Mouse (Mus musculus): ENCODE measurements around the gene Gpr137b. TPM values are rescaled to one million over a fixed set of nuclear protein-coding genes. Genes with fewer than 3 reads are reported as not detected.
"Not testable (repeated sequence)": the region's sequence is repeated elsewhere in the genome, so short reads cannot be mapped to it uniquely, and the experiment has no call there.

The Gpr137b gene
- polyA plus RNA-seq, 1 experiment from 2014 or later, result 14.5 TPM

DNA sequence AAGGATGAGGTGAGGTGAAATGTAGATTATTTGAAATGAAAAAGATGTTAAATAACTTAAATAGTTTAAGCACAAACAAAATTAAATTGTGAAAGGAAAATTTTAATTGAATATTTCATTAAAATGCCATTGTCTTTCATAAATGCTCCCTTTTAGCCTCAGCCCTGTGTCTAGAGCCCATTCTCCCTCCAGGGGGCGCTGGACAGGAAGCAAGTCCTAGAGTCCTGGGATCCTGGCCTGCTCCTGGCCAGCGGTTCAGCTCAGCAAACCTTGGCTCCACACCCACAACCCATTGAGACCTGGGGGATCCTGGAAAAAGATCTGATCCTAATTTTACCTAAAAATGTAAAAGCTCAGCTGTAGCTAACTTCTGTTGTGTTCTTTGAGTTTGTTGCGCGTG lies 44.5 kb downstream of the Gpr137b start:
- DNase-seq, result peak; percentile 55

DNA sequence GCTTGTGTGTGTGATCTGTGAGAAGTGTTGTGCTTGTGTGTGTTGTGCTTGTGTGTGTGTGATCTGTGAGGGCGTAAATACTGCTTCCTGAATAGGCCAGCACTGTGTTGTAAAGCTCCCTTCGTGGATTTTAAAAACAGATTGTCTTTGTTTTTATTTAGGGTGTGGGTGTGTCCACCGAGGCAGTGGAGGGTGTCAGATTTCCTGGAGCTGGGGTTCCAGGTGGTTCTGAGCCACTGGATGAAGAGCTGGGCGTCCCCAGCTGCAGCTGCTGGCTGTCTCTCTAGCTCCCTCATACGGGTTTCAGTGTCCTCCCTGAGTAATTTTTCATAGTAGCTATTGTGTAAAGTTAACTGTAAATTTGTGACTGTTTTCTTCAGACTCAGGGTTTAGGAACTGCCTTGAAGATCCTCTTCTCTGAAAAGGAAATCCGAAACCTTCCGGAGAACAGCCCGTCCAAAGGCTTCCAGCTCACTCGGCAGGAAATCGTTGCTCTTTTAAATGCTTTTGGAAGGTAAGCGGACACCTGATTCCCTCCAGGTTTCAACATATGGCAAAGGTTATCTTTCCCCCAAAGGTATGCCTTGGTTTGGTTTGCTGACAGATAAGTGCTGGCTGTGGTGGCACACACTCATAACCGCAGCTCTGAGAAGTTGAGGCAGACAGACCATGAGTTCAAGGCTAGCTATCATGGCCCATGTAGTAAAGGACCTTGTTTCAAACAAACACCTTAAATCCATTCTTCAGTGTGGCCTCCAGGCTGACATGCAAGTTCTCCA lies 46.0 kb downstream of the Gpr137b start:
- not testable (repeated sequence) for DNase-seq; H3K4me2 ChIP-seq; H3K9me3 ChIP-seq (ENCODE audit: low read depth, low read length); H3K4me3 ChIP-seq (ENCODE audit: low read depth, low read length); H3K27me3 ChIP-seq (ENCODE audit: insufficient read depth, low read length); ATAC-seq (ENCODE audit: insufficient read depth); H3K4me1 ChIP-seq (ENCODE audit: insufficient read depth); H3K27ac ChIP-seq (ENCODE audit: low read depth); H3K36me3 ChIP-seq (ENCODE audit: insufficient read depth); H3K9ac ChIP-seq
- WGBS, result 21% methylated on average over 12 of the region's 12 CpGs

More for the DNA sequence above, 44.5 kb downstream of the Gpr137b start:
- no peak for ATAC-seq (ENCODE audit: insufficient read depth)
- Histone ChIP-seq H3K4me1 (ENCODE audit: insufficient read depth) (no peaks in the 10 kb centered on the region), H3K27ac (ENCODE audit: low read depth) (no peak overlapping the region), H3K36me3 (ENCODE audit: insufficient read depth) (no peaks in the 10 kb centered on the region), H3K27me3 (ENCODE audit: insufficient read depth, low read length) (no peaks in the 10 kb centered on the region), H3K9me3 (ENCODE audit: low read depth, low read length) (no peaks in the 10 kb centered on the region), H3K4me3 (ENCODE audit: low read depth, low read length) (no peak overlapping the region), H3K9ac (no peak overlapping the region), H3K4me2 (no peak overlapping the region)
- WGBS, result 62% methylated on average over 4 of the region's 4 CpGs
- TF ChIP-seq CTCF (IDR thresholded peaks at IDR 0.05; ENCODE audit: low read depth), result peak; percentile 47

DNA sequence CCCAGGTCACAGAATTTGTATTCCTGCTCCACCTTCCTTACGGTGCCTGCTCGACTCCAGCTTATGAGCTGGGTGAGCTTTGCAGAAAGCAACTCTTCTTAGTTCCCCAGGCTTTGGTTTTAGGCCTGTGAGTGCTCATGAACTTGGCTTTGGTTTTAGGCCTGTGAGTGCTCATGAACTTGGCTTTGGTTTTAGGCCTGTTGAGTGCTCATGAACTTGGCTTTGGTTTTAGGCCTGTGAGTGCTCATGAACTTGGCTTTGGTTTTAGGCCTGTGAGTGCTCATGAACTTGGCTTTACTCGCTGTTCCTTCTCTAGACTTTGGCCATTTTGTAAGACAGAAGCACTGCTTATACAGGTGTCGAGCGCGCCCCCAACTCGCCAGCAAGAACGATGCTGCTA lies 56.5 kb downstream of the Gpr137b start:
- not testable (repeated sequence) for H3K9me3 ChIP-seq (ENCODE audit: low read depth, low read length); DNase-seq; H3K4me3 ChIP-seq (ENCODE audit: low read depth, low read length); H3K27ac ChIP-seq (ENCODE audit: low read depth); H3K27me3 ChIP-seq (ENCODE audit: insufficient read depth, low read length); ATAC-seq (ENCODE audit: insufficient read depth); H3K4me2 ChIP-seq; H3K4me1 ChIP-seq (ENCODE audit: insufficient read depth); H3K36me3 ChIP-seq (ENCODE audit: insufficient read depth); H3K9ac ChIP-seq
- WGBS, result 92% methylated on average over 7 of the region's 8 CpGs

DNA sequence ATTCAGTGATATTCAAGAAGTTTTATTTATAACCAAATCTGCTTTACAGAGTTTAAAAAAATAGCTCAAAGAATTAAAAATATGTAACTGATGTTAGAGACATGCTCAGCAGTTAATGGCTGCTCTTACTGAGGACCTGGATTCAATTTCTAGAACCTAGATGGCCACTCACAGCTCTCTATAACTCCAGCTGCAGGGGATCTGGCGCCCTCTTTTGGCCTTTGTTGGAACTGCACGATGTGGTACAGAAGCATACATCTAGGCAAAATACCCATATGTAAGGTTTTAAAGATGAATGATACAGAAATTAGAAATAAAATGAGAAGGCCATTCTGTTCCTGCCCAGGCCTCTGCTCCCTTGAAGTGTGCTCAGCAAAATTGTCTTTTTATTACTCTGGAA lies 64.9 kb downstream of the Gpr137b start:
- peak; percentile 73 for TF ChIP-seq CTCF (IDR thresholded peaks at IDR 0.05; ENCODE audit: low read depth)
- Histone ChIP-seq H3K36me3 (ENCODE audit: insufficient read depth) (no peaks in the 10 kb centered on the region), H3K27me3 (ENCODE audit: insufficient read depth, low read length) (no peaks in the 10 kb centered on the region), H3K9me3 (ENCODE audit: low read depth, low read length) (no peaks in the 10 kb centered on the region), H3K4me3 (ENCODE audit: low read depth, low read length) (no peak overlapping the region), H3K27ac (ENCODE audit: low read depth) (no peak overlapping the region), H3K4me1 (ENCODE audit: insufficient read depth) (no peaks in the 10 kb centered on the region), H3K4me2 (no peak overlapping the region), H3K9ac (no peak overlapping the region)
- peak; percentile 80 for DNase-seq
- no peak for ATAC-seq (ENCODE audit: insufficient read depth)
- WGBS, result 2% methylated on average over 2 of the region's 2 CpGs

Other genes with a start within 250 kb of the Gpr137b start
- gene Prl2c5, start 211.3 kb downstream of the Gpr137b start, polyA plus RNA-seq (2014; fragmentation: Nextera tagmentation; extraction: Ambion mirVana), result not detected in 2 replicates
- 160 and 173 TPM in 2 replicates for gene Nid1, start 43.5 kb upstream of the Gpr137b start, polyA plus RNA-seq (2014; fragmentation: Nextera tagmentation; extraction: Ambion mirVana)
- 5.1 and 8.2 TPM in 2 replicates for gene Lyst, start 196.4 kb upstream of the Gpr137b start, polyA plus RNA-seq (2014; fragmentation: Nextera tagmentation; extraction: Ambion mirVana)